In genomic region chr11:120188102-120188480, GRCm38 (mm10) we compare ENCODE assay signal across 8 mouse cellular contexts. TPM values are rescaled to one million over a fixed set of nuclear protein-coding genes. Genes with fewer than 3 reads are reported as not detected.
DNase-seq lines count a peak whose midpoint lies in the region; ATAC-seq and TF ChIP-seq lines count a peak whose summit lies in the region.

No protein-coding gene starts in this region.

- H3K9ac ChIP-seq in hindbrain, embryonic 16.5 days (ENCODE audit: low read depth, low read length): peak overlapping the region; percentile 89
- peak overlapping the region; percentile 30; the same call in 1 of the 2 replicates for H3K9ac ChIP-seq in liver, embryonic 16.5 days (ENCODE audit: low read depth, low read length)

- H3K36me3 ChIP-seq in forebrain, embryonic 10.5 days (replicated peaks): peaks cover 23% of the 10 kb centered on the region
- no peaks in the 10 kb centered on the region for H3K36me3 ChIP-seq in hindbrain, embryonic 16.5 days (ENCODE audit: control insufficient read depth, insufficient read depth, low read length)
- H3K36me3 ChIP-seq in liver, embryonic 16.5 days (ENCODE audit: control insufficient read depth, insufficient read depth): no peaks in the 10 kb centered on the region

- H3K27ac ChIP-seq in gastrocnemius, adult 2 months: peak overlapping the region; percentile 96
- peak overlapping the region; percentile 100 for H3K27ac ChIP-seq in forebrain, embryonic 10.5 days
- H3K27ac ChIP-seq in hindbrain, embryonic 16.5 days (ENCODE audit: low read depth, low read length): peak overlapping the region; percentile 96
- H3K27ac ChIP-seq in liver, embryonic 16.5 days (ENCODE audit: low read length): no peak overlapping the region

- H3K27me3 ChIP-seq in forebrain, embryonic 10.5 days (ENCODE audit: poor library complexity, severe bottlenecking): peaks cover 8% of the 10 kb centered on the region
- no peaks in the 10 kb centered on the region for H3K27me3 ChIP-seq in hindbrain, embryonic 16.5 days (replicated peaks; ENCODE audit: control insufficient read depth, insufficient read depth, low read length)
- H3K27me3 ChIP-seq in liver, embryonic 16.5 days (ENCODE audit: control insufficient read depth, insufficient read depth, low read depth, low read length): peaks cover 71% of the 10 kb centered on the region

- no peaks in the 10 kb centered on the region for H3K9me3 ChIP-seq in forebrain, embryonic 10.5 days
- H3K9me3 ChIP-seq in hindbrain, embryonic 16.5 days (ENCODE audit: control insufficient read depth, low read length): no peaks in the 10 kb centered on the region
- H3K9me3 ChIP-seq in liver, embryonic 16.5 days (replicated peaks; ENCODE audit: control insufficient read depth, low read length): no peaks in the 10 kb centered on the region

- under 1% methylated on average over 24 of the region's 24 CpGs for WGBS in forebrain, embryonic 10.5 days
- WGBS in hindbrain, embryonic 16.5 days: under 1% methylated on average over 23 of the region's 24 CpGs
- 1% methylated on average over 24 of the region's 24 CpGs for WGBS in liver, embryonic 16.5 days (ENCODE audit: insufficient replicate concordance)

- TF ChIP-seq CTCF in gastrocnemius, adult 2 months (IDR thresholded peaks at IDR 0.05): no peak

- H3K4me3 ChIP-seq in gastrocnemius, adult 2 months: peak overlapping the region; percentile 87
- peak overlapping the region; percentile 95 for H3K4me3 ChIP-seq in forebrain, embryonic 10.5 days
- peak overlapping the region; percentile 77 for H3K4me3 ChIP-seq in hindbrain, embryonic 16.5 days (ENCODE audit: low read length)
- peak overlapping the region; percentile 63 for H3K4me3 ChIP-seq in liver, embryonic 16.5 days (ENCODE audit: low read depth, low read length)

- ATAC-seq in hindbrain, embryonic 16.5 days: no peak
- ATAC-seq in liver, embryonic 16.5 days (ENCODE audit: low read depth): no peak

- intact Hi-C loops in gastrocnemius, adult 2 months (cut with DNase I): loop anchor here (1.0 kb wide), 1 partner anchor 46 kb away; no protein-coding TSS in a partner anchor

- peaks cover 64% of the 10 kb centered on the region for H3K4me1 ChIP-seq in forebrain, embryonic 10.5 days
- H3K4me1 ChIP-seq in hindbrain, embryonic 16.5 days (ENCODE audit: control insufficient read depth, insufficient read depth, low read depth, low read length): peaks cover 46% of the 10 kb centered on the region
- H3K4me1 ChIP-seq in liver, embryonic 16.5 days (ENCODE audit: control insufficient read depth, low read depth, low read length): peaks cover 20% of the 10 kb centered on the region

- DNase-seq in gastrocnemius, adult 2 months: peak; percentile 65
- DNase-seq in gastrocnemius, adult 8-10 months (ENCODE audit: low spot score in 2 of 2): no peak
- DNase-seq in Muller cell, postnatal 12 days (ENCODE audit: inconsistent ontology term): peak; percentile 59
- DNase-seq in forebrain, embryonic 10.5 days (ENCODE audit: extremely low spot score, low spot score): peak; percentile 45
- peak; percentile 47 for DNase-seq in ovary, postnatal 36 days (ENCODE audit: low spot score)
- DNase-seq in spleen, postnatal 4 days (ENCODE audit: low spot score in 2 of 2): no peak

- H3K4me2 ChIP-seq in hindbrain, embryonic 16.5 days (ENCODE audit: low read length): peak overlapping the region; percentile 95
- peak overlapping the region; percentile 65 for H3K4me2 ChIP-seq in liver, embryonic 16.5 days (ENCODE audit: low read depth, low read length)

RNA-seq across cellular contexts. Expression of gene Slc38a10, which starts 36.9 kb away (rescaled TPM):
- 10 to 100 TPM; 32.2 to 51.7 TPM for total RNA-seq in gastrocnemius, adult 2 months (2021)
- total RNA-seq in gastrocnemius, adult 8-10 months (2022): 10 to 100 TPM; 36.3 to 53.3 (median 39.2) TPM
- 90.6 and 93.2 TPM in 2 replicates for polyA plus RNA-seq in forebrain, embryonic 10.5 days (2016; fragmentation: Nextera tagmentation; extraction: Ambion mirVana)
- polyA plus RNA-seq in hindbrain, embryonic 16.5 days (2015; fragmentation: Nextera tagmentation; extraction: Ambion mirVana): 114 and 122 TPM in 2 replicates
- polyA plus RNA-seq in liver, embryonic 16.5 days (2015; fragmentation: Nextera tagmentation; extraction: Ambion mirVana): 36.6 and 42.0 TPM in 2 replicates

RNA-seq across cellular contexts. Expression of gene Bahcc1, which starts 44.7 kb away (rescaled TPM):
- 1 to 10 TPM; 3.5 to 5.3 TPM for total RNA-seq in gastrocnemius, adult 2 months (2021)
- 1 to 10 TPM; 3.6 to 5.8 (median 4.7) TPM for total RNA-seq in gastrocnemius, adult 8-10 months (2022)
- 13.7 and 16.1 TPM in 2 replicates for polyA plus RNA-seq in forebrain, embryonic 10.5 days (2016; fragmentation: Nextera tagmentation; extraction: Ambion mirVana)
- 7.8 and 9.7 TPM in 2 replicates for polyA plus RNA-seq in hindbrain, embryonic 16.5 days (2015; fragmentation: Nextera tagmentation; extraction: Ambion mirVana)
- 0.84 TPM in 2 replicates for polyA plus RNA-seq in liver, embryonic 16.5 days (2015; fragmentation: Nextera tagmentation; extraction: Ambion mirVana)

Comparison
In these comparisons a context has a peak if more than half of its experiments do, and no peak if none do; other contexts are left out.
1. DNase-seq: peak in gastrocnemius, adult 2 months (single experiment), Muller cell, postnatal 12 days (single experiment), forebrain, embryonic 10.5 days (single experiment) and ovary, postnatal 36 days (single experiment); none in gastrocnemius, adult 8-10 months (0 of 2) and spleen, postnatal 4 days (0 of 2).
2. Peak in every context shown above with its lines, with median percentiles within 50 percentile points of each other: H3K4me3 ChIP-seq.